Mouse (Mus musculus) liver (tissue): ENCODE measurements around the gene Crxos.
A peak's percentile ranks its signal among the peaks of the same experiment; 100 is the strongest.

Experiments
- DNase-seq: peaks from one replicate; pipeline ENCODE4 v3.0.0-alpha.2; 2020; ENCODE audit warnings: mixed read lengths

The Crxos gene

GRCm38 (mm10) chr7:15922220-15922773 lies 39.9 kb downstream of the Crxos start, which contains the start of gene Selenow:
Gene Selenow, minus strand, starts transcription at chr7:15922402.
- peak; percentile 94 for DNase-seq

GRCm38 (mm10) chr7:15929910-15930309 lies 47.5 kb downstream of the Crxos start:
- peak; percentile 79 for DNase-seq

GRCm38 (mm10) chr7:15930543-15930942 lies 48.1 kb downstream of the Crxos start:
- no peak for DNase-seq

GRCm38 (mm10) chr7:15931635-15932034 lies 49.2 kb downstream of the Crxos start:
- no peak for DNase-seq

- no peak for DNase-seq
Measured at GRCm38 (mm10) chr7:15933437-15934359, 51.3 kb downstream of the Crxos start.

- no peak for DNase-seq
Measured at GRCm38 (mm10) chr7:15937491-15937890, 55.1 kb downstream of the Crxos start.

GRCm38 (mm10) chr7:15938621-15939020 lies 56.2 kb downstream of the Crxos start:
- no peak for DNase-seq

GRCm38 (mm10) chr7:15944311-15944710 lies 61.9 kb downstream of the Crxos start:
- DNase-seq: no peak

GRCm38 (mm10) chr7:15945211-15945610 lies 62.8 kb downstream of the Crxos start:
- no peak for DNase-seq

GRCm38 (mm10) chr7:15945721-15946536 lies 63.5 kb downstream of the Crxos start, which contains the start of gene Nop53:
Gene Nop53, minus strand, starts transcription at chr7:15946074.
- peak; percentile 88 for DNase-seq

GRCm38 (mm10) chr7:15947653-15948260 lies 65.3 kb downstream of the Crxos start:
- DNase-seq: no peak

- peak; percentile 91 for DNase-seq
Measured at GRCm38 (mm10) chr7:15948381-15948941, 66.0 kb downstream of the Crxos start.

GRCm38 (mm10) chr7:15949216-15949790 lies 66.9 kb downstream of the Crxos start:
- DNase-seq: no peak

GRCm38 (mm10) chr7:15950008-15950407 lies 67.6 kb downstream of the Crxos start:
- no peak for DNase-seq

- peak; percentile 87 for DNase-seq
Measured at GRCm38 (mm10) chr7:15952416-15952815, 70.0 kb downstream of the Crxos start.
